Mouse (Mus musculus) liver, postnatal 0 days (tissue): ENCODE data around the gene Ech1.
A peak's percentile ranks its signal among the peaks of the same experiment; 100 is the strongest.

Source experiments
- CTCF ChIP-seq: sonication (generic); IDR thresholded peaks from 2 replicates; pipeline ENCODE4 v1.5.1; 2016; ENCODE audit warnings: antibody characterized with exemption, low read depth
- EP300 ChIP-seq: IDR thresholded peaks from 2 replicates; pipeline ENCODE4 v1.6.1; 2016; ENCODE audit warnings: antibody characterized with exemption, low read depth, mild to moderate bottlenecking

DNA sequence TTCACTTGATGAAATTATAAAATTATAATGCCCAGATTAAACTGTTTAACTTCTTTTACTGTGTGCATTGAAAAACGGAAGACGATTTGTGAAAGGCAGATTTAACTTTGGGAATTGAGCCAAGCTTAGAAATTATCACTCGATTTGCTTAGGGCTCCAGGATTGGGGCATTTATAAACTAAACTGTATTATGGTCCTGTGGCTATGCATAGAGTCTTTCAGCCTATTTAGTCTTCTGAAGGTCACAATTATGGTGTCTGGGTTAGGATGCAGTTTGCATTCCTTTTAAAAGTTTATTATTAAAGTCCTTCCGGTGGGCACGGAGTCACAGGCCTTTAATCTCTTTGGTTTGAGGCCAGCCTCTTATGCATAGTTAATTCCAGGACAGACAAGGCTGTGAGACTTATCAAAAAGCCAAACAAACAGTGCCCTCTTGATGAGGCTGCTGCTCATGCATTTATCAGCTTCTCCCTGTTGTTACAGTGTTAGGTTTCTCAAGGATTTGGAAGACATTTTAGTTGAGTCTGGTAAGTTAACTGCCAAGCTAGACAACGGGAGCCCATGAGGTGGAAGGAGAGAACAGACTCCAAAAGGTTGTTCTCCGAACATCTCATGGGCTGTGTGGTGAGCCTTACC is 13.3 kb upstream of the Ech1 start:
- TF ChIP-seq CTCF (peak; percentile 17; the same call in 1 of the 2 replicates), EP300 (no peak; the same call in 1 of the 2 replicates)
